Mouse (Mus musculus) NIH3T3 (cell line): ENCODE data around the gene Gbx2.

ENCODE experiments used
- DNase-seq: peaks from one replicate; pipeline ENCODE4 v3.0.0-alpha.2; 2012; ENCODE audit warnings: low read depth

The Gbx2 gene

DNA sequence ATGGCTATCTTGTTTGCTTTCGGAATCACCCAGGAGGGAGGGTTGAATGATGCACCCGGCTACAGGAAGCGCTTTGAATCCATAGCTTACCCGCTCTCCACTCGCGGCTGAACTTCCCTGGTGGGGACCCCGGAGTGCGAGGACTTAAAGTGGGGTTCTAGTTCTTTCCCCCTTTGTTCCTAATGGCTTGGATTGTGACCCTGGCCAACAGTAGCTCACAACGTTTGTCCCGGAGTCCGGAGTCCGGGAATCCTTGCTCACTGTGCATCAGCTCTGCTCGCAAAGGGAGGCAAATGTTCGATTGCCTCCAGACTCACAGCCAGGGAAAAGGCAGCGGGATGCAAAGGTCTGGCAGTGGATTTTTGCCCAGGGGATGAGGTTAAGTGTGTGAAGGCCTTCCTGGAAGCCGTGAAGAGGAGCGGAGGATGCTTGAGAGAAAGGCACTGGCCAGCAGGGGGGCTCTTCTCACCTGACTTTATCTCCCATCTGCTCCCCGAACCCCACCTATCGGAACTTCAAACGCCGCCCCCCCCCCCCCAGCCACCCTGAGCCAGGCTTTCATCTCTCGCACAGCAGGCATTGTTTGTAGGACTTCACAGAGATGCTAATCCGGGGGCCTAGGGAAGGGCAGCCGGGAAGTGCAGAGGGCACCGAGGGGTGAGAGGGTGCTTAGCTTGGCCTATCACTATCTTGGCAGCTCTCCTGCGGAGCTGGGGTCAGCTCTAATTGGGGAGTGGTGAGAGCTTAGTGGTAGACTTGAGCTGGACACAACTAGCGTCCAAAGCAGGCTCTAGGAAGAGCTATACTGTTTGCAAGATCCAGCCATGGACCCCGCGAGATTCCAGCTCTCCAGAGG lies 4.7 kb upstream of the Gbx2 start:
- no peak for DNase-seq

DNA sequence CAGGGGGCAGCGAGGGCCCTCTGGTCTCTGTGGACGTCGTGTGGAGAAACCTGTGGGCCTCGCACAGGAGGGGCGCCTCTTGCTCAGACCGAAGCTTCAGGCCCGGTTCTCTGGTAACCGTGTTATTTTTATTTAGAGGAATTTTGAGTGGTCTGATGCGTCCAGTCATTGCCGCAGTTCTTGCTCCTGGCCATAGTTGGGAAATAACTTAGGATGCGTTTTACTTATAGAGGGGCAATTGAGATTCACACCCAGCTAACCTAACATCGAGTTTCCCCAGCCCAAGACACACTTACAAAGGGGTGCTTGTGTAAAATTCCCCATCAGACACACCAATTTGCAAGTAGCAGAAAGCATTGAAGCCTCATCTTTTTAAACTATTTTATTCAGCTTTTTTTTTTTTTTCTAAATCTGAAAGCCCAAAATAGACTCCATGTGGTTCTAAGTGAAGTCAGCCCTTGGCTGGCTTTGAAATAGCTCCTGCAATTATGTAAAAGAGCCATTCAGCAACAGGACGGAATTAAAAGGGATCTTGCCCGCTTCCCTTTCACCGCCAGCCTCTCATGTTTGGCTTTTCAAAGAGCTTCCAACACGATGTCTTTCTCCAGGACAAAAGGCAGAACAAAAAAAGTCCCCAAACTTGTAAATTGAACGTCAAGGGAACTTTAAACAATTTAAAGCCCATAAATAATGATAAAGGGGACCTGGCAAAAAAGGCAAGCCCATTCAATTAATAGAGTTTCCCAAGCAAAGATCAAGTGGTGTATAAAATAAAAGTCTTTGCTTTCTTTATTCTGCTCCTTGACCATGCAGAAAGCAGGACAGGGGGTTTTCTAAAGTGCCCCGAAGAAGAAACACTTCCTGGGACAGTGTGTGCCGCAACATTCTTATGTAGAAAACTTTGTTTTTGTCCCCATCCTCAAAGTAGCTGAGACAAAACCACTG lies 3.6 kb upstream of the Gbx2 start:
- DNase-seq: peak; percentile 17

DNA sequence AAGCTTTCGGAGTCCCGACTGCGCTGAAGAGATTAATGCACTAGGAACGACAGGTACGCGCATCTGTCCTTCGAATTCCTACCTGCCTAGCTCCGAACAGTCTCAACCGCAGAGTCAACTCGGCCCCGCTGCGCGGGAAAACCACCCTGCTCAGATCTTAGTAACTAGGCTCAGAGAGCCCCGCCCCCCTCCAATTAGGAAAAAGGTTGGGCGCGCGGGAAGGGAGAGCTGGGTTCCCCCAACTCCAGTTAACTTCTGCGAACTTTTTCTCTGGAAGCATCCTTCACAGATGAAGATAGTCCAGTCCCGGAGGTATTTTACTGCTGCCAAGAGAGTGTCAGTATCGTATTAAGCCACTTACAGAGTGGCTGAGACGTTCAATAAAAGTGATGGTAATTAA lies 2.8 kb upstream of the Gbx2 start:
- no peak for DNase-seq

DNA sequence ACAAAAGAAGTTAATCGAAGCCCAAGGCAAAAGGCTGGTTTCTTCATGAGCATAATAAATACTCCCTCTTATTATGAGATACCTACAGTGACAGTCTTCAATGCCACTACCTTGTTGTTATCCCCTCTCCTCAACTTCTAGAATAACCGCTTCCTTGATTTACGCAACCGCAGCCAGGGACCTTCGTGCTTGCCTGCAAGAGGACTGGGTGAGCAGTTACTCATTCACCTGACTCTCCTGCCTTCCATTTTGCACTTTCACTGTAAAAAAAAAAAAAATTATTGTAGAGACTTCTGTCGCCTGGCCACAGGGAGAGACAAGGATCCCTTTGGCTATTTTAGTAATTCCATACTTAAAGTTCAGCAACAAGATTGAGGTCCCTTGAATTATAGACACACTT lies 2.0 kb upstream of the Gbx2 start:
- no peak for DNase-seq

DNA sequence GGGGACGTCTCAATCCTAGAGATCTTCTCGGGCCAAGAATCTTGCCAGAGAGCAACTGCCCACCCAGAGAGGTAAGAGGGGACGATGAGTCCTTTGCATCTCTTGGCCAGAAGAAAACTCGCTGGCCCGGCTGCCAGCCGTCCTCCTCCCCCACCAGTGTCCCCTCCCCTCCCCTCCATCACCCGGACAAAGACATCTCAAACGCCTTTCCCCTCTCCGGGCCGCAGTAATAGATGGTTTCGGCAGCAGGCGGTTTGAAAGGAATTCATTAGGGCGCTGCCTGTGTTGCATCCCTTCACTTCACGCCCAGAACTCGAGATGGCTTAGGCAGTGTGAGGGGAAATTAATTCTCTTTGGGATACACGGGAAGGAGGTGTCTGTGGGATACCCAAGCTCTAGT lies 1.6 kb upstream of the Gbx2 start:
- no peak for DNase-seq

DNA sequence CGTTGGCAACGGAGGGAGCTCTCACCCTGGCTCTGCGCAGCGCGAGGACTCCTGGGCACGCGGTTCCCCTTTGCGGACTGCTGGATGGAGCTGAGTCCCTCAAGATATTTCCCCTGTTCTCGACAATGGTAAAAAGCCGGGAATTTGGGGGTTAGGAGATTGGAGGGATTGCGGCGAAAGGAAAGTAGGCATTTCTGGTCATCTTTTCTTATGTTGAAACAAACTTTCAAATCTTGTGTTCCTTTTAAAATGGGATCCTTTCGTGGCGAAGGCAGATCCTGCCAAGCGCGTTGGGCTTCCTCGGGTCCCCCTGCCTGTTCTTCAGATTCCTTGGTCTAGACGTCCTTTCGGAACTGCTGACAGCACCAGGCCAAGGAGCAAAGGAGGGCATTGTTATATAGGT lies 1.0 kb upstream of the Gbx2 start:
- DNase-seq: no peak

DNA sequence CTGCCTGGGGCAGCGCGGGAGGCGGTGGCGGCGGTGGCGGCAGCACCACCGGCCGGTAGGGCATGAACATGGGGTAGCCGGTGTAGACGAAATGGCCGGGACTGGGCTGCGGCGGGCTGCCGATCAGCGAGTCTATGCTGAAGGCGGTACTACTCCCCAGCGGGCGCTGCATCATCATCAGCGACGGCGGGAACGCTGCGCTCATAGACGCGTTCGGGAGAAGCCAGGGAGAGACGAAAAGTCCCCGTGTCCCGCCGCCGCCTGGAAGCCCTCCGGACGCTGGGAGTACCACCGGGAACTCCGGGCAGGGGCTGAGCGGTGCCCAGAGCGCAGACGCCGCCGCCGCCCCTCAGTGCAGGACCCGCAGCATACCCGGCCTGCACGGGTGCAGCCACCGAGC lies 428 bp downstream of the Gbx2 start:
- DNase-seq: no peak

DNA sequence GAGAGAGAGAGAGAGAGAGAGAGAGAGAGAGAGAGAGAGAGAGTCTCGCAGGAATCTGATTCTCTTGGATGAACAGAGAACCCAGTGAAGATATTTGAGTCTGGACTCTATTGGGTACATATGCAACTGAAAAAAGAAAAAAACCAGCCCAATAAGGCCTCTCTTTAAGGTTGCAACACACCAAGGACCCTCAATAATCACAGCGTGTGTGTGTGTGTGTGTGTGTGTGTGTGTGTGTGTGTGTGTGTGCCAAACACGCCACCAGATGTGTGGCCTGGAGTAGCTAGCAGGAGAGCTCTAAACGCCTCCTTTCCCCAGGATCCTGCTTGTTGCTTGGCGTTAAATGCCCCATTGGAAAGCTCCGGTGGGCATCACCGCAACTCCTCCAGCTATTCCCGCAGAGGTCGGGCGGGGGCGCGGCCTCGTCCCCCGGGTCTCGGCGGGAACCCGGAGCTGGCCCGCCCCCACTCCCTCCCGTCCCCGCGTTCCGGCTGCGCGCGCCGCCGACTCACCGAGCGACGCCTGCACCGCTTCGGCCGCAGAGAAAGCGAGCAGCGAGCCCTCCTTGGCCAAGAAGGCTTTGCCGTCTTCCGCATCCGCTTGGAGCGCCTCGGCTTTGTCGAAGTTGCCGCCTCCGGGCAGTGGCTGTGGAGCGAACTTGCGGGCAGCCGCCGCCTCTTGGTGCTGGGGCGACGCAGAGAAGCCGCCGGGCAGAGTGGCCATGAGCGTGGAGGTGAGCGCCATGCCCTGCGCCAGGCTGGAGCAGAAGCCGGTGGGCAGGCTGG lies 1.1 kb downstream of the Gbx2 start:
- DNase-seq: no peak

DNA sequence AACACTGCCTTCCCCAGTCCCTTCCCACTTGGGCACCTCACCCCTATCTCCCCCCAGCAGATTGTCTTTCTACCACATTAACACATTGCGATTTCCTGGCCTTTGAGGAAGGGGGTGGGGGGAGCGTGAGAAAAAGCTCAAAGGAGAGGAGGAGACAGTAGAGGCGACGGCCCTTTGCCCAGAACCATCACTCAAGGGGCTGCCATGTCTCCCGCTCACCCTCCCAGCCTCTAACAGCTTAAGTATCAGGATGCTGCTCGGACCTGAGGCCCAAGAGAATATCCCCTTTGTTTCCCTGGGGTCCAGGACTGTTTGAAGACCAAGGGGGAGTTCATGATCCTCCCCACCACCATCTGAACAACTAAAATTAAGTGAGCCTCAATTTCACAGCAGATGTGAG lies 1.8 kb downstream of the Gbx2 start:
- no peak for DNase-seq

DNA sequence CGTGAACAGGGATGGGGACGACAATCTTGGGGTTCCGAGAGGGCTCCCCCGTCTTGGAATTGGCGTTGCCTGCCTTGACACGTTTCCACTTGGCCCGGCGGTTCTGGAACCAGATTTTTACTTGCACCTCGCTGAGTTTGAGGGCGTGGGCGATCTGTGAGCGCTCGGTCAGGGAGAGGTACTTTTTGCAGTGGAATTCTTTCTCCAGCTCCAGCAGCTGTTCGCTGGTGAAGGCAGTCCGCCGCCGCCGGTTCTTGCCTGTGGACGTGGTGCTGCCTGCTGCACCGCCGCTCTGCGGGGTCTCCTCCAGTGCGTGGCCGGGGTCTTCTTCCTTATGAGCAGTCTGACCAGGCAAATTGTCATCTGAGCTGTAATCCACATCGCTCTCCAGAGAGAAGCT lies 2.3 kb downstream of the Gbx2 start:
- no peak for DNase-seq

DNA sequence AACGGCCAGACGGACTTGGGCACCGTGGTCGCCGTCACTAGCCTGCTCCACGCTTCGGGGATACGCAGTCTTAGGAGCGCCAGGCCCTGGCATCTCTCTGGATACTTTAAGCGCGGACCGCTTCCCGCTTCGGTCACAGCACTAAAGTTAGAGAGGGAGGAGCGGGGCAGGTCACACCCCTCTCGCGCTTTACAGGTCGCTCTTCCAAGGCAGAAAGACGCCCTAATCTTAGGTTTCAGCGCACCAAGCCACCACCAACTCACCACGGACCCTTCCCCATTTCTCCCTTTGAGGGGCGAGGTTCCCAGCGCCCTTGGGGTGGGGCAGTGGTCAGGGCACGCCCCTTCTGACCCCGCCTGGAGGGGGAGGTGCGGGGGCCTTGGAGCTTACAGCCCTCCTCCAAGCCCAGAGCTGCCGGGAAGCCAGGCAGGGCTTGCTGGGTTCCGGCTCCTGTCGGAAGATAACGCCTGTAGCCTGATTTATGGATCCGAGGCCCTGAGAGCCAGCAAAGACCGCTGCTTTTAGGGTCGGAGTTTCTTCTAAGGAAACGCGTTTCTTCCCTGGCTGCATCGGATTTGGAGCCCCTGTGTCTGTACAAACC lies 3.8 kb downstream of the Gbx2 start:
- no peak for DNase-seq

DNA sequence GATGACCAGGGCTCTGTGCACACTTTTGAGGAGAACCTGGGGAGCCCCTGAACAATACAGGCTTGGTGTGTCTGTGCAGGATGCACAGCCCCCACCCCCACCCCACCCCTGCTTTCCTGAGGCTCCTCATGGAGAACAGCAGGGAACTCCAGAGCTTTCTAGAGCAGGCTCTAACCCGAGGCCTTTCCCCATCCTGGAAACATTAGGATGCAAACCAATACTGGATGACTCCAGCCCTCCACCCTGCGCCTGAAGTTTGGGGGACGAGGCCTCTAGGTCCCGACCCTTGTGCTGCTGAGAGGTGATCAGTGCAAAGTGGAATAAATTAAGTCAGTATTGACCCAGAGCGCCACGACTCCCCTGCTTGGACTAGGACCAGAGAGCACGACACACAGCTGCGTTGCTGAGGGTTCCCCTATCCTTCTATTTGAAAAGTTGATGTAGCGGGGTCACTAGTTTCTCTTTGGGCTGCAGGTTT lies 4.4 kb downstream of the Gbx2 start:
- no peak for DNase-seq

DNA sequence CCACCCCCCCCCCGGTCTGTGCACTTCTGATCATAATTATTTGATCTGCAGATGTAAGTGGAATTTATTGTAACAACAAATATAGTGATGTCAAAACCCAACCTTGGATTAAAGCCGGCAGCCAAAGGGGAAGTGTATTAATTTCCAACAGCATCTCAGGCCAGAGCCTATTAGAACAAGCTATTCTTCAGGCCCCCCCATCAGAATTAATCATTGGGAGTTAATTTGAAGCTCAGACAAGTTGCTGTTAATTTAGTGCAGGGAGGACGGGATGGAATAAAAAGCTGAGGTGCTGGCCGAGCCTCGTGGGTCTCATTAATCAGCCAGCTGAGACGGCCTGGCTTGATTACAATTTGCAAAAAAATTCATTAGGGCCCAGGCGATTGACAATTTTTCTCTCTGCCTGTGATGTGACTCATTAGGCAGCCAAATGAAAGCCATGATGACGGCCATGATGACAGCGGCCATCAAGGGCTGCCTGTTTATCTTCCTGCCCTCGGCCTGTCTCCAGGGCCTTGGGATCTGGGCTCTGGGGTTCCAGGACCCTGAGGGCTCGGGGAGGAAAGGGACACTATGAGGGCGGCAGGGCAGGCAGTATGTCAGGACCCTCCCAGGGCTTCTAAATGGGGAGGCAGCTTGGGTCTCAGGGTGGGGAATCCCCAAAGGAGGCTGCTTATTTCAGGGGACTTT lies 5.3 kb downstream of the Gbx2 start:
- DNase-seq: no peak

DNA sequence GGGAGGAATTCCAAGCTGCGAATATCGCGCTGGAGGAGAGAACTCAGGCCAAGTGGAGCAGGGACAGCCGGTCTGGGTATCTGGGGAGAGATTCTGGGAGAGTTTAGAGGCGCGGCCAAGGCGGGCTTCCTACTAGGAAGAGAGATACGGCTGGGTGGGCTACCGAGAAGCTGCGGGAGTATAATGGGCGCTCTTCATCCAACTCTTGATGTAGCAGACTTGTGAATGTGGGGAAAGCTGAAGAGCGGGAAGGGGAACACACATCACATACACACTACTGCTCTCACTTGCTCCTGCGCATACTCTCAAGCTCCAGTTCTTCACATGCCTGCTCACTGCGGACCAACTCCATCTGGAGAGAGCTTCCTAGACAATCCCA lies 7.3 kb downstream of the Gbx2 start:
- DNase-seq: no peak

DNA sequence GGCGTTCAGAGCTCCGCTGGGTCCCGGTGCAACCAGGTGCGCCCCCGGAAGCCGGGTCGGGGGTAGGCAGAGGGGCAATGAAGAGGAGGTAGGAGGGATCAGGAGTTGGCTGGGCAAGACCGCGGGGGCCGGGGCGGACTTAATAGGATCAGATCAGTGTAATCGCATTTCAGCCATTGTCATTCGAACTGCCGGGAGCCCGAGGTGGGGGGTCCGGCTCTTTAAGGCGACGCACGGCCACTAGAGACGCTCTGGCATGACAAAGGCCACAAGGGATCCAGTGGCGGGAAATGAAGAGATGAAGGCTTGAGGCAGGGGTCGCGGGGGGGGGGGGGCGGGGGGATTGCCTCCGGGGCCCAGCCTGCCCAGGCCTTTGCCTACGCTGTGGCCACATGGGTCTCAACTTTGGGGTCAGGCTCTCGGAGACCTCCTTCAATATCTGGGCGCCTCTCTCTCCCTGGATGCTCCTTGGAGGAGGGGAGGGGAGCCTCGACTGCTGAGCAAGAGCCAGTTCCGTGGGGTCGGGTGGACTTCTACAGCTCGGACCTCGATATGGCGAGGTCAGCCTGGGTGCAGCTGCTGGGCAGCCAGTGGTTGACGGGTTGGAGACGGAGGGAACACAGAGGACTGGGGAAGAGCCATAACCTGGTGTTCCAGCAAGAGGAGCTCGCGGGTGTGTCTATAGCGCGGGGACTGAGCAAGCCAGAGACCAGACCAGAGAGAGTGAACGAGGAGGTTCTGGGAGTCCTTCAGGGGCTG lies 7.9 kb downstream of the Gbx2 start:
- DNase-seq: no peak

DNA sequence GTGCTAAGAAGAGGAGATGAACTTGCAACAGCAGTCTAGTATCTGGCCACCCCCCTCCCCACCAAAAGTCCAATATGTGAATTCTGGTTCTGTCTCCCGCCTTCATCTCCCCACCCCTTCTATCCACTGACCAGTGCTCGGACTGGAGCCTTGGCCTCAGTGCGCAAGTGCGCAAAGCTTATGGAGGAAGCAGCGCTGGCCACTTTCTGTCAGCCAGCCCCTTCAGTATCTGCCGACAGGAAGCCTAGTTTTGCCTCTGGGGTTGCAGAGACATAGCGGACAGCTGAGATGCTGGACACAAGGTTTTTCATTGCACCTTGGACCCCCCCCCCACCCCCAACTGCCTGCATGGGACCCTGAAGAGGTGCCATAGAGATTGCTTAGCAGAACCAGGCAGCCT lies 8.7 kb downstream of the Gbx2 start:
- no peak for DNase-seq

DNA sequence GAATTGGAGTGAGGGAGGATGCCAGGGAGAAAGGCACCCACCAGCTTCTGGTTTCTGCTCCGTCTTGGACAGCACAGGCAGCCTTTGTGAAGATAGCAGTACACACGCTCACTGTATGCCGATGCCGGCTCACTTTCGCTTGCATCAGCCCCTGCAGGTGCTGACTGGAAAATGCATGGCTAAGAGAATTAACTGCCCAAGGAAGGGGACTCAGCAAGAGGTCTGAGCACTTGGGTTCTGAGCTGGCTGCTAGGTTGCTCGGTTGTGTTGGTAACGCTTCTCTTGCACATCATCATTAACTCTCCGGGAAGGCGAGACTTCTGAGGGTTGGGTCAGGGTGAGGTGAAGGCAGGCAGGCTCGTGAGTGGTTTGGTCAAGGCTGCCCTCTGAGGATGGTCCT lies 9.2 kb downstream of the Gbx2 start:
- DNase-seq: peak; percentile 26

DNA sequence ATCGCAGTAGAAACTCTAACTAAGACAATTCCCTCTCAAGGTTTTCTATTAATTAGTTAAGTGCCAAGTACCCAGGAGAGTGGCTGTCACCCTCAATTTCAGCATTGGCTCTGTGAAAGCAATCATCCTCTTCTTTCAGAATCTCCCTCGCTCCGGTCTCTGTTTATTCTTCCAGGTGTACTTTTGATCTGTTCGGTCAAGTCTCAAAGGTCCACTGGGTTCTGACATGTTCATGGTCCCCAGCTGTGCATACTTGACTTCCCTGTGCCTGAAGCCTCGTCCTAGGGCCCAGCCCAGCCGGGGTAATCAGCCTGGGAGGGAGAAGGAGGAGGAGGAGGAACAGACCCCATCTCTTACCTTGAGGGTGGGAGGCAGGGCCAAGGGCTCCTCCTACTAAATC lies 11.8 kb downstream of the Gbx2 start:
- no peak for DNase-seq

DNA sequence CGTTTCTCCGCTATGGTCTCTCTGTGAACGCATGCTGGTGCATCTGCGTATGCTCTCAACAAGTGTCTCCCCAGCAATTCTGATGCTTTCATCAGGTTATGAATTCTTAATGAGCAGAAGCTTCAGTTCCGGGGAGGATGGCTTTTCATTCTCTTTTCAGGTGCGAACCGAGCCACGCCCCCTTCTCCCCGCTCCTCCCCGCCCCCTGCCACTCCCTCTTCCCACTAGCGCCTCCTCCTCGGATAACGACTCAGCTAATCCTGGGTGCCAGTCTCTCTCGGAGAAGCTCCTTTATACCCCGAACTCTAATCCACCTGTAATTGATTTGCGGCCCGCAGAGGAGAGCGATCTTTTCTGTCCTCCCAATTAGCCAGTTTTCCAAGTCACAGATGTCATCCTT lies 12.9 kb downstream of the Gbx2 start:
- DNase-seq: no peak

DNA sequence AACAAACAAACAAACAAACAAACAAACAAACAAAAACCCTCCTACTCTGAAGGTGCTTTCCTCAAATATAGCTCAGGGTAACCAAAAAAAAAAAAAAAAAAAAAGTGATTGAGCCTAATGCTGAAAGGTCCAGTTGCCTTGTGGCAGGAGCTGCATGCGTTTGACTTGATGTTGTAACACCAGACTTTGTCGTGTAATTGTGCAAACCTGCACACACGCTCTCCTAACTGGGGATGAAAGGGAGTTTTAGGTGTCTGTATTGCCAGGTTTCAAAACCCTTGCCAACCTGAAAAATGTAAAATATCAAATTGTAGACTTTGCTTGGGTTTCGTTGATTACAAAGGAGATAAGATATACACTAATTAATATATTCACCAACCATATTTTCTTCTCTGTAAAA lies 17.4 kb downstream of the Gbx2 start:
- no peak for DNase-seq

DNA sequence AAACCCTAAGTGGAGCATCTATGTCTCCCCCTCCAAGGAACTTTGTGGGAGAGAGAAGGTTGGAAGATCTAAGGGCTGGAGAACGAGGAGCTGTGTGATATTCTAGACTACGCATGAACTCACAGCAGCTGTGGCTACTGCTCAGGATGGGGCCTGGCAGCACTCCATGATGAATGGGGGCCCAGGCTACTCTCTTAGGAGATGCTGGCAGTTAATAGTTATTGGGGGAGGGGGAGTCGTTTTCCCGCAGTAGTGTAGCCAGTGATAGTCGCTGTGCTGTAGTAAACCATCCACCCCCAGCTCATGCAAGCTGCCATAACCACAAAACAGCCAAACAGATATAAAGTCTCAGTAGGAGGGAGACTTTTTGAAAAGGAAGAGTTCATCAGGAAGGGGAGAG lies 18.6 kb downstream of the Gbx2 start:
- DNase-seq: no peak
